Mouse (Mus musculus) myocyte (in vitro differentiated cells): ENCODE results near the gene Kcnq4.

Experiments
- CEBPB ChIP-seq: IDR thresholded peaks from 2 replicates; pipeline ENCODE4 v1.6.1; 2011; ENCODE audit warnings: mild to moderate bottlenecking, moderate library complexity; ENCODE audit not compliant: poor library complexity, insufficient read depth, severe bottlenecking
- POLR2A ChIP-seq: IDR thresholded peaks from one replicate; pipeline ENCODE4 v1.6.1; 2011; ENCODE audit warnings: low read depth, mild to moderate bottlenecking, control low read depth, moderate library complexity; ENCODE audit not compliant: insufficient read length
- REST ChIP-seq: IDR thresholded peaks from one replicate; pipeline ENCODE4 v1.6.1; 2011; ENCODE audit warnings: mild to moderate bottlenecking, control low read depth, moderate library complexity; ENCODE audit not compliant: insufficient read depth, insufficient read length

DNA sequence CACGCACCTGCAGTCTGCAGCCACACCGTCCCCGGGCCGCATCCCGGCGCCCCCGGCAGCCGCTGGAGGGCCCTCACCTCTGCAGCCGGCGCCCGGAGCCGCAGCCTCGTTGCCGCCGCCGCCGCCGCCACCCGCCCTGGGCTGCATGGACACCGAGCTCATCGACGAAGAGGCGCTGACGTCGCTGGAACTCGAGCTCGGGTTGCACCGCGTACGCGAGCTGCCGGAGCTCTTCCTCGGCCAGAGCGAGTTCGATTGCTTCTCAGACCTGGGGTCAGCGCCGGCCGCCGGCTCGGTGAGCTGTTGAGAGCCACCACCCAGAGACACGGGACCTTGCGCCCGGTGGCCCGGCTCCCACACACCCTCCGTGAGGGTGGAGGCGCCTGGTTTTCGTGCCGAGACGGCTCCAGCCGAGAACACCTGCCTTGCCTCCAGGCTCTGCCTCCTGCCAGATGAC is 81.3 kb downstream of the Kcnq4 start:
- TF ChIP-seq POLR2A (no peak), REST (no peak), CEBPB (no peak)
